Mouse (Mus musculus): ENCODE results near the gene Taar8a.
A peak's percentile ranks its signal among the peaks of the same experiment; 100 is the strongest.
"Not testable (repeated sequence)": the region's sequence is repeated elsewhere in the genome, so short reads cannot be mapped to it uniquely, and the experiment has no call there.

Taar8a gene

DNA sequence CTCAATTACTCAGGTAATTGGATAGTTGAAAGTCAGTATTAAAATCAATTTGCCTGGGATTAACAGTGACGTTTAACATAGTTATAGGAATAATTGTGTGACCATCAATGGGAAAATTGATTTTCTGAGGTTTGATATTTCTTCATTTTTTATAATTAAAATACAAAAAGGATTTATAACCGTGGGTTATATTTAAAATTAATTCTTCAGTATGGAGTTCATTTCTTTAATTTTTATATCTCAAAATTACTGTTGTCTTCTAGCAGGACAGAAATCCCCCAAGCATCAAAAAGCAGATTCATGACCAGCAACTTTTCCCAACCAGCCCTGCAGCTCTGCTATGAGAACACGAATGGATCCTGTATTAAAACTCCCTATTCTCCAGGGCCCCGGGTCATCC is at the start of gene Taar8a:
TSS of gene Taar8a (plus strand) at position 301 of the 400 bp plus-strand sequence.
- not testable (repeated sequence) for DNase-seq

DNA sequence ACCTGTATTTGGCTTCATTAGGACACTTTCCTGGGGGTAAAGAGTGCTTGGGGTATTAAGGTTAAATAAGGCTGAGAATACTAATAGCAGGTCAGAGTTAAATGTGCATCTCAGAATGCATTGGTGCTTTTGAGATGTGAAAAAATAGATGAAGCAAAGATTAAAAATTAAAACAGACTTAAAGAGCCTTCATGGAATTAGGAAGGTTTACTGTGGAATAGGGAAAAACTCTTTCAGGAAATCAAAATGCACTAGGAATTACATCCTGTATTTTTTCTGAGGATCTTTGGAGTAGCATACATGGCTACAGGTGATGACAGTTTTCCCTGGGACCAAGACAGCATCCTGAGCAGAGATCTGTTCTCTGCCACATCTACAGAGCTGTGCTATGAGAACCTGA is 49.4 kb upstream of the Taar8a start, which contains the start of gene Taar7d:
TSS of gene Taar7d (plus strand) at position 301 of the 400 bp plus-strand sequence.
- no peak for DNase-seq

DNA sequence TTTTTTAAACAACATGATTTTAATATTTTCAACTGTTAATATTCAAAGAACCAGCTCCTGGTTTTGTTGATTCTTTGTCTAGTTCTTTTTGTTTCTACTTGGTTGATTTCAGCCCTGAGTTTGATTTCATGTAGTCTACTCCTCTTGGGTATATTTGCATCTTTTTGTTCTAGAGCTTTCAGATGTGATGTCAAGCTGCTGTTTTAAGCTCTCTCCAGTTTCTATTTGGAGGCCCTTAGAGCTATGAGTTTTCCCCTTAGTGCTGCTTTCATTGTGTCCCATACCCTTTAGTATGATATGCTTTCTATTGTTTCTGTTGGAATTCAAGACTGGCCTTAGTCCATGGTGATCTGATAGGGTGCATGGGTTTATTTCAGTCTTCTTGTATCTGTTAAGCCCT is 45.0 kb upstream of the Taar8a start:
- no peak for DNase-seq

DNA sequence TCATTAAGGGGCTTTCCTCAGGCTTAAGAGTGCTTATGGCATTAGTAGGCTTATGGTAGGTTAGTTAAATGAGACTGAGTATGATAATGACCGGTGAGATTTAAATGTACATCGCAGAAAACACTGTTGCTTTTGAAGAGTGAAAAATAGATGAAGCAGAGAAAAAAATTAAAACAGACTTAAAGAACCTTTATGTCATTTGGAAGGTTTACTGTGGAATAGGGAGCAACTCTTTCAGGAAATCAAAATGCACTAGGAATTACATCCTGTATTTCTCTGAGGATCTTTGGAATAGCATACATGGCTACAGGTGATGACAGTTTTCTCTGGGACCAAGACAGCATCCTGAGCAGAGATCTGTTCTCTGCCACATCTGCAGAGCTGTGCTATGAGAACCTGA is 39.0 kb upstream of the Taar8a start, which contains the start of gene Taar7e:
TSS of gene Taar7e (plus strand) at position 301 of the 400 bp plus-strand sequence.
- no peak for DNase-seq

DNA sequence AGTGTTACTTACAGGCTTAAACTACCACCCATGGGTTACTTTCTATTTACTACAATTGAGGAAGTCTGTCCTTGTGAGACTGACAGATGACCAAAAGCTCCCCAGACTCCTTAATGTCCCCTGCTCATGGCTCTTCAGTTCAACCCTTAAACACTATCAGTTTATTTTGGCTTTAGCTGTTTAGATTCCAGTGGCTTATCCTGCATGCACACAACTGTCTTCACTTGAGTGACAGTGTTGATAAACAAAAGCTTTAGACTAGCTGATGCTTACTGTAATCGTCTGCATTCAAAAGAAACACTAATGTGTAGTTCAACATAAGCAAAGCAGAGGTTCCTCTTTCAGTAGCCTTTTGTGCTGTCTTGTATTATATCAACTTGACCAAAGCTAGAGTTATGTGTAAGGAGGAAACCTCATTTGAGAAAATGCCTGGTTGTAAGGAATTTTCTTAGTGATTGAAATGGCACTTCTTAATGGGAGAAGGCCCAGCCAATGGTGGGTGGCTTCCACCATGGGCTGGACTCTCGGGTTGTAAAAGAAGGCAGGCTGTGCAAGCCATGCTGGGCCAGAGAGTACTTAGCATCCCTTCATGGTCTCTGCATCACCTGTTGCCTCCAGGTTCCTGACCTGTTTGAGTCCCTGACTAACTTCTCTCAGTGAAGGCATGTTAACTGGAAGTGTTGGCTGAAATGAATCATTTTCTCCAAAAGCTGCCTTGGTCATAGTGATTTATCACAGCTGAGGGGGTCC is 36.0 kb upstream of the Taar8a start:
- no peak for DNase-seq

DNA sequence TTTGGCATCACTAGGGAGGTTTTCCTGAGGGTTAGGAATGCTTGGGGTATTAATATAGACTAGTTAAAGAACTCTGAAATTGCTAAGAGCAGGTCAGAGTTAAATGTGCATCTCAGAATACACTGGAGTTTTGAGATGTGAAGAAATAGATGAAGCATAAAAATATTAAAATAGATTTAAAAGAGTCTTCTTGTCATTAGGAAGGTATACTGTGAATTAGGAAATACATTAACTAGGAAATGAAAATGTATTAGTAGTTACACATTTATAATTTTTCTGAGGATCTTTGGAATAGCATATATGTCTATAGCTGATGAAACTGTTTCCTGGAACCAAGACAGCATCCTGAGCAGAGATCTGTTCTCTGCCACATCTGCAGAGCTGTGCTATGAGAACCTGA is 27.1 kb upstream of the Taar8a start, which contains the start of gene Taar7f:
TSS of gene Taar7f (plus strand) at position 301 of the 400 bp plus-strand sequence.
- DNase-seq, result no peak

DNA sequence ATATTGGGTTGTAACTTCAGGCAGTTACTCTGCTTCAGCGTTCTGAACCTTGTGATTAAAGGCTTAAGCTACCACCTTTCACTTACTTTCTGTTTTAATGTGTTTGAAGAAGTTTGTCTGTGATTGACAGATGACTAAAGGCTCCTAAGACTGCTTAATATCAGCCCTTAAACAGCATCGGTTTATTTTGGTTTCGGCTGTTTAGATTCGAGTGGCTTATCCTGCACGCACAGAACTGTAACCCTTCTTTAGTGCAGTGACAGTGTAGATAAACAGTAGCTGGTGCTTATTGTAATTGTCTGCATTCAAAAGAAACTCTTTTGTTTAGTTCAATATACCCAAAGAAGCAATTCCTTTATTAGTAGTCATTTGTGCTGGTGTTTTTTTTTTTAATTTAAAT is 24.3 kb upstream of the Taar8a start:
- DNase-seq, result no peak

DNA sequence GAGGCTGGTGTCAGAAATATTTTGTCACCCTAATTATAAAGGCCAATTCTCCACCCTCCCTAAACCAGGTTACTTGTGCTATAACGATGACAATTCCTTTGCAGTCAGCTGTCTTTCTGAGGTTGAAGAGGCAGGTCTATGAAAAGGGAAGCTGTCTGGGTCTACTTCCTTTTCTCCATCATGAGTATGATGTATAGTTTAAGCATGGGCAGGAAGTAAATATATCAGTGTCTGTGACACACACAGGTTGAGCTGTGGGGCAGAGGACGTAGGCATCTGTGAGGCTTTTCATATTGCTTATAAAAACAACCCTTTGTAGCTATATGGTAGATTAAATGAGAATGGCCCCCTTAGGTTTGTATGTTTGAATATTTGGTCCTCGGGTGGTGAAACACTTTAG is 17.3 kb upstream of the Taar8a start:
- DNase-seq, result no peak

DNA sequence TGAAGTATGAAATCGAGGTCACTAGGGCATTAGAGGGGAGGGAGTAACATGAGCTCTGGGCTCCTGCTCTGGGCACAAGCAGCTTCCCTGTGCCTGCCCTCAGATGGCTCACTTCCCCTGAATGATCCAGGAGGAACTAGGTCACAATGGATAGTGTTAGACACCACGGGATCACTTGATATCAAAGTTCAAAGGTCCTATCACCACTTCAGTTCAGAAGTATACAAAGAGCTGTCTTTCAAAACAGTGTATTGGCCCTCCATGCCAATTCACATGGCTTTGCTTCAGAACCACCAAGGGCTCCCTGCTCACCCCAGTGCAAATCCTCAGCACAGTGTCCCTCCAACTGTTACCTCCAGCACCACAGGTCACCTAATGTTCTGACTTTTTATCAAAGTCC is 1.5 kb upstream of the Taar8a start:
- DNase-seq, result not testable (repeated sequence)

DNA sequence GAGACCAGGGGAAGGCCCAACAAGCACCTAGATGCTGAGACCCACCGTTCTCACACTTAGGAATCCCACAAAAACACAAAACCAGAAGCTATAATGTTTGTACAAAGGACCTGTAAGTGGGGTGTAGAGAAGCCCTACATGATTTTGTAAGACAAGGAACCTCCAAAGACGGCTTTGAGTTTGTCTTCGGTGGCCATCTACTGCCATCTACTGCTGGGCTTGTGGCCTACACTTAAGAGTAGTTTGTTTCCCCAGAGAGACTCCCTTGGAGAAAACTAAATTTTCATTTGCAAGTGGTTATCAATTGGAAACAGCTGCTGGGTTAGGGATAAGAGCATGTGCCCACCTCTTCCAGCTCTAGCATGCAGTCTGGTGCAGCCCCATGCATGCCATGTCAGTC is 3.9 kb downstream of the Taar8a start:
- peak; percentile 11 for DNase-seq

DNA sequence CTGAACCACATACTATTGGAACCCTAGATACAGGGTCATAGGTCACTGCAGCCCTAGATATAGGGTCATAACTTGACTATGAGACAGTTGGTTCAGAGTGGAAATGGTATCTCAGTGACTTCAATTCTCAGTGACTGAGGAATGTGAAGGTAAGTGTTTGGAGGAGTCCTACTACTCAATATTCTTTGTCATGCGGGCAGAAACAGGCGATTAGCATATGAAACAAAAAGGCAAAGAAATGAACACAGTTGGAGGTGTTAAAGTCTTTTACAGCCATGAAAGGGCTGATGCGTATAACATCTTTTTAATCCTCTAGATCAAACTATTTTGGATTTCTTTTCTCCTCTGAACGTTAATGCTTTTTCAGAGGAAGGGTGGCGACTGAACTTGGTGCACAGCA is 9.6 kb downstream of the Taar8a start:
- DNase-seq, result no peak

DNA sequence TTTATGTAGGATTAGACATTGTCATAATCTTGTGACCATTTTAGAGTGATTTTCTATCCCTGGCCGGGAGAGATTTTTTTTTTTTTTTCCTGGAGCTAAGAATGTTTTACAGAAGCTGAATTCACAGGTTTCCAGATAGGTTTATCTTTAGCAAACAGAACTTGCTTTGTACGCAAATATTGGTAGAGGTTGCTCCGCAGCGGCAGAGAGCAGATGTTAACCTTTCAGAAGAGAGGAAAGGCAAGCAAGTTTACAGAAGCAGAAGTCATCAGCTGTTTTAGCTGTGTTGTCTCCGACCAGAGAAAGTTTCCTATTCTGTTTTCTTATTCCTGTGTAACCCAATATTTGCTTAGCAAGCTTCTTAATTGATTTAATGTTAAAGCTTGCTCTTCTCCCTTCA is 10.3 kb downstream of the Taar8a start:
- no peak for DNase-seq

DNA sequence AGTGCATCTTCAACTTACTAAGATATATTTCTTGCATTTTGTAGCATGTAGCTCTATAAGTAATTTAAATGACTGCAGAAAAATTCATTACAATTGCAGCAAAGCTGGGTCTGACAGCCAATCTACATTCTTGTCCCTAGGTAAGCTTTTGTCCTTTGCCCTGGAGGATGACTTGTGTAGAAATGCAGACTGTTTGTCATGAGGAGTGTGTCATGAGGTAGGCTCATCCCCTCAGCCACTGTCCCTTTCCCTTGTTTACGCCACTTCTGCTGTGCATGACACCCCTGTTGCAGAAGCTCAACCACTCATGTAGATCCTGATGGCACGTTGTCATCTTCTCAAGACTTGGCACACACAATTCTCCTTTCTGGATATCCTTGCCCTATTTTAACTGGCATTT is 10.9 kb downstream of the Taar8a start:
- DNase-seq, result no peak

DNA sequence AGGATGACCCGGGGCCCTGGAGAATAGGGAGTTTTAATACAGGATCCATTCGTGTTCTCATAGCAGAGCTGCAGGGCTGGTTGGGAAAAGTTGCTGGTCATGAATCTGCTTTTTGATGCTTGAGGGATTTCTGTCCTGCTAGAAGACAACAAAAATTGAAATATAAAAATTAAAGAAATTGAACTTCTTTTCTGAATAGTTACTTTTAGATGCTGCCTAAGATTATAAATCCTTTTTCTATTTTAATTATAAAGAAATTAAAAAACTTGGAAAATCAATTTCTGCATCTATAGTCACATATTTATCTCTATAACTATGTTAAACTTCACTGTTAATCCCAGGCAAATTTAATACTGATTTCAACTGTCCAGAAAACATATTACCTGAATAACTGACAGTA is 15.9 kb downstream of the Taar8a start, which contains the start of gene Taar8b:
TSS of gene Taar8b (minus strand) at position 101 of the 400 bp plus-strand sequence.
- DNase-seq, result no peak

DNA sequence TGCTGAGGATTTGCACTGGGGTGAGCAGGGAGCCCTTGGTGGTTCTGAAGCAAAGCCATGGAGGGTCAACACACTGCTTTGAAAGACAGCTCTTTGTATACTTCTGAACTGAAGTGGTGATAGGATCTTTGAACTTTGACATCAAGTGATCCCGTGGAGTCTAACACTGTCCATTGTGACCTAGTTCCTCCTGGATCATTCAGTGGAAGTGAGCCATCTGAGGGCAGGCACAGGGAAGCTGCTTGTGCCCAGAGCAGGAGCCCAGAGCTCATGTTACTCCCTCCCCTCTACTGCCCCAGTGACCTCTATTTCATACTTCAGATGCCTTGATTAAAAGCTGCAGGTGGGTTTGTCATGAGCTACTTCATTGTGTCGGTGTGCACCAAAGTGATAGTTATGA is 20.7 kb downstream of the Taar8a start:
- not testable (repeated sequence) for DNase-seq

DNA sequence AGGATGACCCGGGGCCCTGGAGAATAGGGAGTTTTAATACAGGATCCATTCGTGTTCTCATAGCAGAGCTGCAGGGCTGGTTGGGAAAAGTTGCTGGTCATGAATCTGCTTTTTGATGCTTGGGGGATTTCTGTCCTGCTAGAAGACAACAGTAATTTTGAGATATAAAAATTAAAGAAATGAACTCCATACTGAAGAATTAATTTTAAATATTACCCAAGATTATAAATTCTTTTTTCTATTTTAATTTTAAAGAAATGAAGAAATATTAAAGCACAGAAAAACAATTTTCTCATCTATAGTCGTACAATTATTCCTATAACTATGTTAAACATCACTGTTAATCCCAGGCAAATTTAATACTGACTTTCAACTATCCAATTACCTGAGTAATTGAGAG is 25.5 kb downstream of the Taar8a start, which contains the start of gene Taar8c:
TSS of gene Taar8c (minus strand) at position 101 of the 400 bp plus-strand sequence.
- DNase-seq, result not testable (repeated sequence)

DNA sequence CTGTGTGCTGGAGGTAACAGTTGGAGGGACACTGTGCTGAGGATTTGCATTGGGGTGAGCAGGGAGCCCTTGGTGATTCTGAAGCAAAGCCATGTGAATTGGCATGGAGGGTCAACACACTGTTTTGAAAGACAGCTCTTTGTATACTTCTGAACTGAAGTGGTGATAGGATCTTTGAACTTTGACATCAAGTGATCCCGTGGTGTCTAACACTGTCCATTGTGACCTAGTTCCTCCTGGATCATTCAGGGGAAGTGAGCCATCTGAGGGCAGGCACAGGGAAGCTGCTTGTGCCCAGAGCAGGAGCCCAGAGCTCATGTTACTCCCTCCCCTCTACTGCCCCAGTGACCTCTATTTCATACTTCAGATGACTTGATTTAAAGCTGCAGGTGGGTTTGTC is 27.0 kb downstream of the Taar8a start:
- not testable (repeated sequence) for DNase-seq

DNA sequence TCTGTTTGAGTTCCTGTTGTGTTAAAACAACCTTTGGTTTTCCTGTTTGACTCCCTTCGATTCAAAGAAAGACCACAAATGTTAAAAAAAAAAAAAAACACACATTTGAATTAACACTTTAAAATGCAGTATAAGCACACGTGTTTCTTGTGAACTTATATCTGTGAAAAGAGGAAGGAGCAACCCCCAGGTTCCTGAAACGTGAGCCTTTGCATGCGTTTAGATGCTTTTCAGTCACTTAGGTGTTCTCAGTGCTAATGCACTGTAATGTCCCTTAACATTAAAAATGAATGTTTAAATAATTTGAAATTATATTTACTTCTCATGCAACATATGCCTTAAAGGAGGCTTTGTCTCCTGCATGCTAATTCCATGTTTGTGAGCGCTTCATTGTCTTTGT is 31.4 kb downstream of the Taar8a start:
- DNase-seq, result no peak

DNA sequence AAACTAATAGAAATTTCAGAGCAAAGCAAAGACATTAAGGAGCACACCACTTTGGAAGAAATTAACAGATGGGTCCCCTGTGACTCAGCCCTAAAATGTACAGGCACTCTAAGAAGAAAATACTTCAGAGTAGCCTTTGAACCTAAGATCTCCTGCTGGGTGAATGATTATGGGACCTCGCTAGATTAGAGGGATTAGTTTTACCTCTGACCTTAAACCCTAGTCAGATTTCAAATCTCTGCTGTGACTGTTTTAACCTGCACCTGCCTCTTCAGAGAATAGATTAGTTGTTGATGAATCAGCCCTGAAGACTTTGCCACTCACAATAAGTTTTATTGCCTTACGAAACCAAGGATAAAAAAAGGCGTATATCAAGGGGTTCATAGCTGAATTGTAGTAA is 31.9 kb downstream of the Taar8a start:
- DNase-seq, result no peak

DNA sequence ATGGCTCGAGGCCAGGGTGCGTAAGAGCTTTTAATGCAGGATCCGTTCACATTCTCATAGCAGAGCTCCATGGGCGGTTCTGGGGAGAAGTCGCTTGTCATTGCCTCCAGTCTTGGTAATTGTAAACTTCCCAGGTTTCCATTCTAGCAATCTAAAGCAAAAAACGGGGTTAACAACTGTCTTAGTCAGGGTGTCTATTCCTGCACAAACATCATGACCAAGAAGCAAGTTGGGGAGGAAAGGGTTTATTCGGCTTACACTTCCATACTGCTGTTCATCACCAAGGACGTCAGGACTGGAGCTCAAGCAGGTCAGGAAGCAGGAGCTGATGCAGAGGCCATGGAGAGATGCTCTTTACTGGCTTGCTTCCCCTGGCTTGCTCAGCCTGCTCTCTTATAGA is 33.1 kb downstream of the Taar8a start, which contains the start of gene Taar9:
TSS of gene Taar9 (minus strand) at position 101 of the 400 bp plus-strand sequence.
- not testable (repeated sequence) for DNase-seq

DNA sequence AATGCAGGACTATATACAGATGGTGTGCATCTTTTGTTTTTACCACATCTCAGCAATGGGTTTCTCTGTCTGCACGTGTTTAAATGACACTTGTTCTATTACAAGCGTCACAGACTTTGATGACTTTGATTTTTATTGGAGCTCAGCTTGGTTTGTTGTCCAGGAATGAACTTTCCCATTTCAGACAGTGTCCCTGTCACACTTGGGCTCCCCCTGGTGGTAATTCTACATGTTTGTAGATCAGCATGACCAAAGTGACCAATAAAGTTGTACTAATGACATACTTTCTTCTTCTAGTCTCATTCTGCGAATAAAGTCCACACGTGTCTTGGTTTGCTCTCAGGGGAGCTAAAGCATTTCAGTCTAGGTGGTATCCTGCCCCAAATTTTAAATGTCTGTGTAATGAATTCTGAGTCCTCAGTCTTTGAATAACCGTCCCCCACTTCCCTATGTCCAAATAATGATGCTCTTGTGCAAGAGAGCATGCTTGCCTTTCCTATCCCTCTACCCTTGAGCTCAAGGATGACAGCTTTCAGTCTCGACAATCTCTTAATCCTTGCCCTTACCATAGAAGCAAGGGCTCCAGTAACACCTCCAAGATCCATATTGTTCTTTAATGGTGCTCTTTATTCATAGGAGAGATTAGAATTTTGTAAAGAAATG is 34.9 kb downstream of the Taar8a start:
- peak; percentile 12 for DNase-seq
